9 mouse cellular contexts compared by ENCODE assay signal in genomic region chr8:15221211-15221912, GRCm38 (mm10).
A peak's percentile ranks its signal among the peaks of the same experiment; 100 is the strongest.
DNase-seq lines count a peak whose midpoint lies in the region; ATAC-seq and TF ChIP-seq lines count a peak whose summit lies in the region.
"Had no signal": no experiment of that assay in that cellular context is flagged by ENCODE, and none has a peak within 500 bp of the region (broad histone marks: within the 10 kb centered on the region; RNA-seq: fewer than 3 reads in every experiment).

No protein-coding gene starts in this region.

- no peak for ATAC-seq in kidney, postnatal 0 days (replicated peaks; ENCODE audit: low FRiP score, low read depth)
- no peak for ATAC-seq in embryonic facial prominence, embryonic 14.5 days (ENCODE audit: low read depth)
- no peak for ATAC-seq in erythroid progenitor cell, adult 5-6 weeks (replicated peaks; ENCODE audit: low FRiP score, poor library complexity, severe bottlenecking)

- peak; percentile 81 for TF ChIP-seq CTCF in kidney, postnatal 0 days (IDR thresholded peaks at IDR 0.05; ENCODE audit: low read depth)

- H3K4me1 ChIP-seq in kidney, postnatal 0 days (replicated peaks; ENCODE audit: insufficient read depth, low read length) = no peaks in the 10 kb centered on the region; the same call in 1 of the 2 replicates
- H3K4me1 ChIP-seq in embryonic facial prominence, embryonic 14.5 days (ENCODE audit: control insufficient read depth, insufficient read depth, low read length) = no peaks in the 10 kb centered on the region
- H3K4me1 ChIP-seq: stomach, embryonic 15.5 days had no signal

- DNase-seq in kidney, postnatal 0 days (ENCODE audit: low spot score) = peak; percentile 75
- no peak for DNase-seq in kidney, adult 11 months
- peak; percentile 62 for DNase-seq in adrenal gland, postnatal 14 days
- DNase-seq in embryonic facial prominence, embryonic 14.5 days (ENCODE audit: low spot score) = peak; percentile 72
- peak; percentile 30 for DNase-seq in induced T-regulatory cell, adult 2 months (ENCODE audit: low read depth)
- DNase-seq in lung, postnatal 14 days = peak; percentile 69
- DNase-seq in right cerebral cortex, adult 2 months (ENCODE audit: low spot score in 2 of 2) = peak; percentile 63 to 80

- H3K9ac ChIP-seq in kidney, postnatal 0 days (ENCODE audit: low read depth, low read length) = no peak overlapping the region
- H3K9ac ChIP-seq in embryonic facial prominence, embryonic 14.5 days (ENCODE audit: low read depth, low read length) = no peak overlapping the region
- H3K9ac ChIP-seq: stomach, embryonic 15.5 days had no signal

- H3K36me3 ChIP-seq in kidney, postnatal 0 days (ENCODE audit: insufficient read depth, low read length) = no peaks in the 10 kb centered on the region
- H3K36me3 ChIP-seq in embryonic facial prominence, embryonic 14.5 days (ENCODE audit: control insufficient read depth, insufficient read depth, low read length) = no peaks in the 10 kb centered on the region
- H3K36me3 ChIP-seq: stomach, embryonic 15.5 days had no signal

- H3K27ac ChIP-seq in kidney, postnatal 0 days = no peak overlapping the region
- no peak overlapping the region for H3K27ac ChIP-seq in embryonic facial prominence, embryonic 14.5 days (replicated peaks; ENCODE audit: low read depth, low read length)
- H3K27ac ChIP-seq: stomach, embryonic 15.5 days had no signal

- 43% methylated on average over 13 of the region's 13 CpGs for WGBS in kidney, postnatal 0 days
- 38% methylated on average over 13 of the region's 13 CpGs for WGBS in embryonic facial prominence, embryonic 14.5 days

- no peaks in the 10 kb centered on the region for H3K9me3 ChIP-seq in kidney, postnatal 0 days (replicated peaks; ENCODE audit: low read length)
- no peaks in the 10 kb centered on the region for H3K9me3 ChIP-seq in embryonic facial prominence, embryonic 14.5 days (ENCODE audit: control insufficient read depth, low read length)
- H3K9me3 ChIP-seq: stomach, embryonic 15.5 days had no signal

- no peak overlapping the region for H3K4me2 ChIP-seq in kidney, postnatal 0 days (ENCODE audit: low read length)
- H3K4me2 ChIP-seq in embryonic facial prominence, embryonic 14.5 days (ENCODE audit: low read depth, low read length) = no peak overlapping the region
- H3K4me2 ChIP-seq: stomach, embryonic 15.5 days had no signal

- no peaks in the 10 kb centered on the region for H3K27me3 ChIP-seq in kidney, postnatal 0 days (ENCODE audit: insufficient read depth, low read length)
- H3K27me3 ChIP-seq in embryonic facial prominence, embryonic 14.5 days (replicated peaks; ENCODE audit: control insufficient read depth, insufficient read depth, low read length) = no peaks in the 10 kb centered on the region
- H3K27me3 ChIP-seq: stomach, embryonic 15.5 days had no signal

- H3K4me3 ChIP-seq in kidney, postnatal 0 days (replicated peaks; ENCODE audit: low read depth, low read length) = no peak overlapping the region
- H3K4me3 ChIP-seq in embryonic facial prominence, embryonic 14.5 days (ENCODE audit: low read depth, low read length) = no peak overlapping the region
- H3K4me3 ChIP-seq: stomach, embryonic 15.5 days had no signal
